Mouse (Mus musculus) spleen, embryonic (tissue): ENCODE results near the gene Rfk.

Experiments
- CTCF ChIA-PET: fragments of 350-600 bp; sonication (Branson Sonifier 250); formaldehyde crosslinking; loops from one replicate; lab custom pipeline; 2022; lab: Charles Lee

The Rfk gene

GRCm38 (mm10) chr19:17393841-17394591 is at the start of gene Rfk:
Gene Rfk (plus strand): TSS chr19:17394043.
- CTCF ChIA-PET: no interaction called here

GRCm38 (mm10) chr19:17344881-17345280 is 49.0 kb upstream of the Rfk start:
- CTCF ChIA-PET: no interaction called here

GRCm38 (mm10) chr19:17346716-17347474 is 46.9 kb upstream of the Rfk start:
- CTCF ChIA-PET: interaction anchor here (0.9 kb wide), 1 partner anchor 27 kb away, joined by 3 read pairs; no protein-coding TSS in a partner anchor

GRCm38 (mm10) chr19:17347852-17348251 is 46.0 kb upstream of the Rfk start:
- CTCF ChIA-PET: no interaction called here

- CTCF ChIA-PET: interaction anchor here (0.7 kb wide), 1 partner anchor 1312 kb away, joined by 7 read pairs; no protein-coding TSS in a partner anchor
Measured at GRCm38 (mm10) chr19:17353727-17354126, 40.1 kb upstream of the Rfk start.

- CTCF ChIA-PET: interaction anchor here (0.5 to 0.7 kb wide), 2 partner anchors 550 to 1312 kb away, joined by 5 to 7 read pairs; no protein-coding TSS in a partner anchor
Measured at GRCm38 (mm10) chr19:17354362-17354761, 39.5 kb upstream of the Rfk start.

GRCm38 (mm10) chr19:17354797-17355196 is 39.0 kb upstream of the Rfk start:
- CTCF ChIA-PET: interaction anchor here (0.5 to 0.6 kb wide), 2 partner anchors 550 to 1268 kb away, joined by 3 to 5 read pairs; no protein-coding TSS in a partner anchor

GRCm38 (mm10) chr19:17355361-17355760 is 38.5 kb upstream of the Rfk start:
- CTCF ChIA-PET: interaction anchor here (0.6 kb wide), 1 partner anchor 1267 kb away, joined by 3 read pairs; no protein-coding TSS in a partner anchor

GRCm38 (mm10) chr19:17355950-17356867 is 37.6 kb upstream of the Rfk start:
- CTCF ChIA-PET: no interaction called here

GRCm38 (mm10) chr19:17356932-17357331 is 36.9 kb upstream of the Rfk start:
- CTCF ChIA-PET: no interaction called here

- CTCF ChIA-PET: no interaction called here
Measured at GRCm38 (mm10) chr19:17357391-17357790, 36.5 kb upstream of the Rfk start.

GRCm38 (mm10) chr19:17359315-17359890 is 34.4 kb upstream of the Rfk start:
- CTCF ChIA-PET: interaction anchor here (2.0 kb wide), 1 partner anchor 197 kb away, joined by 5 read pairs; no protein-coding TSS in a partner anchor

GRCm38 (mm10) chr19:17361181-17361580 is 32.7 kb upstream of the Rfk start:
- CTCF ChIA-PET: no interaction called here

- CTCF ChIA-PET: interaction anchor here (1.8 kb wide), 1 partner anchor 240 kb away, joined by 6 read pairs; no protein-coding TSS in a partner anchor
Measured at GRCm38 (mm10) chr19:17364741-17365140, 29.1 kb upstream of the Rfk start.

GRCm38 (mm10) chr19:17366364-17367090 is 27.3 kb upstream of the Rfk start:
- CTCF ChIA-PET: interaction anchor here (0.8 to 1.8 kb wide), 2 partner anchors 239 to 242 kb away, joined by 3 to 6 read pairs; no protein-coding TSS in a partner anchor

GRCm38 (mm10) chr19:17368557-17368956 is 25.3 kb upstream of the Rfk start:
- CTCF ChIA-PET: no interaction called here

GRCm38 (mm10) chr19:17369581-17369980 is 24.3 kb upstream of the Rfk start:
- CTCF ChIA-PET: no interaction called here

GRCm38 (mm10) chr19:17372701-17373100 is 21.1 kb upstream of the Rfk start, which contains the start of gene Gcnt1:
Gene Gcnt1 (minus strand): TSS chr19:17372844.
- CTCF ChIA-PET: no interaction called here

GRCm38 (mm10) chr19:17378845-17379244 is 15.0 kb upstream of the Rfk start:
- CTCF ChIA-PET: no interaction called here

- CTCF ChIA-PET: no interaction called here
Measured at GRCm38 (mm10) chr19:17380549-17380948, 13.3 kb upstream of the Rfk start.
